Mouse (Mus musculus): ENCODE data around the gene Galnt10.

The Galnt10 gene

DNA sequence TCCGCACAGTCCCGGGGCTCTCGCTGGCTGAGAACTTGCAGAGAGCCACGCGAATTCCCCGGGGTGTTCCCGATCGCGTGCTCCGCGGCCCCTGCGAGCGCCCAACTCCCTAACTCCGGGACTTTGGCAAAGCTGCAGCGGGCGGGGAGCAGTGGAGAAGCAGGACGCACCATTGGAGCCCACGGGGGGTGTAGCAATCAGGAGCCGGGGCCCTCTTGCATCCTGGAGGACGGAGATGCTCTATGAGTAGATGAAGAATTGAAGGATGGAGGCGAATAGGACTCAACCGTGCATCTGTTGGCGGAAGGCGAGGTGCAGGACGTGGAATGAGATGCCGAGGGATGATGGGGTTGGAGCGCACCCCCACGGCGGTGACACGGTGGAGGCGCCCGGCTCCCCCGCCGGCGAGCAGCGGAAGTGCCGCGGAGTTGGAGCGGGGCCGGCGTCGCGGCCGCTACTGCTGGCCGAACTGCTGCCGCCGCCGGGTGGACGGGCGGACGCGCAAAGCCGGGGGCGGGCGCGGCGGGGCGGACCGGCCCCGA, at the start of gene Galnt10:
Galnt10 (plus strand) TSS at position 425 of the 542 bp plus-strand sequence.
- peak; percentile 85 for DNase-seq (ENCODE audit: low spot score)

- DNase-seq (ENCODE audit: low spot score), result no peak
Observed at GRCm38 (mm10) chr11:57595899-57596298, 49.3 kb upstream of the Galnt10 start.

DNA sequence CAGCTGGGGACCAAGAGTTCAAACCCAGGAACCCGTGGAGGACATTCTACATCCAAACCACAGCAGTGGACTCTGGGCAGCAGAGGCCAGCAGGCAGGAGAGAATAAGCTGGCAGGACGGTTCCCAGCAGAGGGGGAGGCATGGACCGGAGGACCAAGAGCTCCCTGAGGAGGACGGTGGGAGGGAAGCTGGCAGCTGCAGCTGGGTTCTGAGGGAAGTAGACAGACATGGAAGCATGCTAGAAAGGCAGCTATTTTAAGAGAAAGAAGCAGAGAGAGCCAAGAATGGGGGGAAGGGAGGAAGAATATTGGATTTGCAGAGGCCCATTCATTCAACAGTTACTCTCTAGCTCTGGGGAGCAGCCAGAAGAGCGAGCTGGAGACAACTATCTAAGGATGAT, 47.1 kb upstream of the Galnt10 start:
- DNase-seq (ENCODE audit: low spot score), result no peak

DNA sequence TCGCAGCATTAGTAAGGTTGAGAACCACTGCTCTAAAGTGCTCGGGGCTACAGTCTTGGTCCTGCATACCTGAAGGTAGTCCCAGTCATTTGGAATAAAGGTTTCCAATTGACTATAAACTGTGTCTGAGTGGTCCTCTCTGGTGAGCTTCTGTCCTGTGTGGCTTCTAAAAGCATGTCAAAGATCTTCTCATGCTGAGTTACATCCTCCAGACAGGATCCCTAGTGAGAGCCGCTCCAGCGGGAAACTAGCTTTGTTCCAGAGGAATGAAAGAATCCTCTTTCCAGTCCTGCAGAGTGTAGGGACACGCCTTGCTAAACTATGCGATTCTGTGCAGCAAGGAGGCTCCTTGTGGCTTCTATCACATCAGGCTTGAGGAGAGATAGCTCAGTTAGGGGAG, 45.9 kb upstream of the Galnt10 start:
- DNase-seq (ENCODE audit: low spot score), result no peak

DNA sequence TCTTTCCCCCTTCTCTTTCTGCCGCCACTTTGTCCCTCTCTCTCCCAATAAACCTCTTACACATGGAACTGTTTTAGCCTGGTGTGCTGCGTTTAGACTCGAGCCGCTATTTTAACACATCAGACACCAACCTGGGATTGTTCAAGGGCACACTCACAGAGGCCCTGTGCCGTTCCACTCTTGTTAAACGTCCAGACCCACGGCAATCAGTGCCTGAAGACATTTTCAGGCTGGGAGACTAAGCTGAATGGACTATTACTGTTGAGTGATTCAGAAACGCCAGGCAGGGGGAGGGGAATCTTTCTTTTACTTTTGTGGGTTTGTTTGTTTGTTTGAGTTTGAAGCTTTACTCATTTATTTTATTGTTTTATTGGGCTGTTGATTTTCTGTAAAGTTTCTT, 45.1 kb upstream of the Galnt10 start:
- no peak for DNase-seq (ENCODE audit: low spot score)

DNA sequence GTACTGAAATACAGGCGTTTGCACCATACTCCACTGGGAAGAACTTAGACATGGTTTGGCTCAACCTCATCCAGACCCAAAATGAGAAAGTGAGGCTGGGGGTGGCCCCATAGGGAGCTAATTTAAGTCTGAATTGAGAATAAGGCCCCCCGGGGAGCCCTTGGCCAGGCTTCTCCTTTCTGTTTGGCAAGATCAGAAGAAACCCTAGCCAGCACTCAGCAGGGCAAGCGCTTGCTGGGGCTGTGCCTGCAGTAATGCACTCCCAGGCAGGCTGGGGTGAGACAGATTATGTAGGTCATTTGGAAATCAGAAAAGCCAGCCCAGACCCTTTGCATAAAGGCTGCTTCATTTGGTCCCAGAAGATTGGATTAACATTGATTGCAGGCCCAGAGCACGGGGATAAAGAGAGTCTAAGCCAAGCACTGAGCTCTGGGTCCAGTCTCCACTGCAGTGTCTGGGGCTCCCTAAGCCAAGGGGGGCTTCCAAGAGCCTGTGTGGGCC, 44.6 kb upstream of the Galnt10 start:
- DNase-seq (ENCODE audit: low spot score), result no peak

DNA sequence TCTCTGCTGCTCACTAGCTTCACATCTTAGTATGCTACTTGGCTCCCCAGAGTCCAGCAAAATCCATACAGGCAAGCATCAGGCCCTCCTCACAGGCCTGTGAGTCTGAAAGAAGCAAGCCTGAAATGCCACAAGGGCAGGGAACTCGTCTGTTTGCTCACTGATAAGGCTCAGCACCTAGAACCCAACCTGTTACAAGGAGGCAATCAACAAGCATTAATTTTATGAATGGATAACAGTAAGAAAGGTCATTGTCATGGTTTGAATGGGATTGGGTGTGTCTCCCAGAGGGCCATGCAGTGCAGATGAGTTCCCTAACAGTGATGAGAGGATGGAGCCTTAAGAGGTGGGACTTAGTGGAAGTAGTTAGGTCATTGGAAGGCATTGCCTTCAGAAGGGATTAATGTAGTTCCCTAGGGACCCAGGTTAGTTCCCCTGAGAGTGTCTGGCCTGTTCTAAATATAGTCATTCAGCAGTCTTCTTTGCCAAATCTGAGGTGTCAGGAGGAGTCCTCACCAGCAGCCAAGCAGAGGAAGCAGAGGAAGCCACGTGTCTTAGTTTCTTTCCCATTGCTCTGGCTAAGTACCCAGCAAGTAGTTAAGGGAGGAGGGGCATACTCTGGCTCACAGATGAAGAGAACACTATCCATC, 43.3 kb upstream of the Galnt10 start:
- no peak for DNase-seq (ENCODE audit: low spot score)

- DNase-seq (ENCODE audit: low spot score), result no peak
Observed at GRCm38 (mm10) chr11:57605086-57605485, 40.2 kb upstream of the Galnt10 start.

DNA sequence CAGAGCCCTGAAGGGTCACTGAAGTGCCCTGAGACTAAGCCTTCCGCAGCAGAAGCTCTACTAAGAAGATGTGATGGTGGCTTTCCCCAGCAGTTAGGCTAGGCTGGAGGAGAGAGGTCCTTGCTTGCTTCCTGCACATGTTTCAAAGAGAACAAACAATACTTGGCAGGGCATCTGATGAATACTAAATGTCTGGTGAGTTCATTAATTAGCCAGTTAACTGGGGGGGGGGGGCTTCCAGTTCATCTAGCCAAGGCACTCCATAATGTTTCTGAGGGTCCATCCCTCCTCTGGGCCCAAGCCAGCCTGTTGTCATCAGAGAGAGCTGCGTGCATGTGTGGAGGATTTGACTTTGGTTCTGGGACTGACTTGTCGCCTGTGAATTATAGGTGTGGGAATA, 39.6 kb upstream of the Galnt10 start:
- no peak for DNase-seq (ENCODE audit: low spot score)

DNA sequence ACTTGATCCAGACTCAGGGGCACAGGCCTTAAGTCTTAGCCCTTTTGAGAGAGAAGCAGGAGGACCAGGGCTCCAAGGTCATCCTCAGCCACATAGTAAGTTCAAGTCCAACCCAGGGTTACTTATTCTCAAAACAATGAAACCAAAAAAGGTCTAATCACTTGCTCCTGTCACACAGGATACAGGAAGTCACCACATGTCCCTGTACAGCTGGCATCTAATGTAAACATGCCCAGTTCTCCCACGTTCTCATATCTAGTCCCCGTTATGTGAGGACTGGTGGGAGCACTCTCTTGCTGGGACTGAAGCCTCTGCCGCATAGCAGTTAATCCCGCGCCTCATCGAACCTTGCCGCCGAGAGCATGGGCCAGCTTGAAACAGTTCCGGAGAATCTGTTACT, 30.7 kb upstream of the Galnt10 start:
- no peak for DNase-seq (ENCODE audit: low spot score)

- no peak for DNase-seq (ENCODE audit: low spot score)
Observed at GRCm38 (mm10) chr11:57615286-57615685, 30.0 kb upstream of the Galnt10 start.

- no peak for DNase-seq (ENCODE audit: low spot score)
Observed at GRCm38 (mm10) chr11:57615871-57616270, 29.4 kb upstream of the Galnt10 start.

DNA sequence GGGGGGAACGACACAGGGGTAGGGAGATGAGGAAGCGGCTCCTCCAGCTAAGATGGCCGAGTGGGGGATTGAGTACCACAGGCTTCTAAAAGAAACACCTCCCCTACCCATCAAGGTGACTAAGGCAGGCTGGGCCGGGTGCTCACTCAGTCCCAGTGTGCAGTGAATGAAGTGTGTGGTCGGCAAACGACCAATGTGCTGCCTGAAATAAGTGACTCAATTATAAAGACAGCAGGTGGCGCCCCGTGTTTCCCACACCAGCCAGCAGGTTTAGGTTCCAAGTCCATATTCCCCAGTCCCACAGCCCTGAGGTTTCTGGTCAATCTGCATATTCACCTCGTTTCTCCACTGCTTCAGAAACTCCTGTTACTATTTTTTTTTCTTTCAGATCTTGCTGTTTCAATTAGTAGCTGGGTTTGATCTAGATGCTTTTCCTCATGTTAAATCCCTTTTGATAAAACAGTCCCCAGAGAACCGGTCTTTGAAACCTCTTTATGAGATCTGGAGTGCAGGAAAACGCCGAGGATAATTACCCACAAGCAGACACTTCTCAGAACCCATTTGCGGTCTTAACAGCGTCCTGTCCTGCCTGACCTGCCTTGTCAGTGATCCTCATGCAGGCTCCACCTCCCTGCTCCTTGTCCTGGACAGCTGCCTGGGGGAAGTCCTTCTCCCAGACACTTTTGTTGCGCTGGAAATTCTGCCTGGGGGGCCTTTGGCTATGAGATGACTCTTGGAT, 27.5 kb upstream of the Galnt10 start:
- peak; percentile 34 for DNase-seq (ENCODE audit: low spot score)

- no peak for DNase-seq (ENCODE audit: low spot score)
Observed at GRCm38 (mm10) chr11:57621472-57621871, 23.8 kb upstream of the Galnt10 start.

- DNase-seq (ENCODE audit: low spot score), result no peak
Observed at GRCm38 (mm10) chr11:57621876-57622275, 23.4 kb upstream of the Galnt10 start.

GRCm38 (mm10) chr11:57624490-57624893, 20.8 kb upstream of the Galnt10 start:
- peak; percentile 40 for DNase-seq (ENCODE audit: low spot score)

- DNase-seq (ENCODE audit: low spot score), result no peak
Observed at GRCm38 (mm10) chr11:57625465-57625864, 19.8 kb upstream of the Galnt10 start.

GRCm38 (mm10) chr11:57627086-57627735, 18.0 kb upstream of the Galnt10 start:
- DNase-seq (ENCODE audit: low spot score), result no peak

GRCm38 (mm10) chr11:57631805-57632485, 13.3 kb upstream of the Galnt10 start:
- DNase-seq (ENCODE audit: low spot score), result no peak

GRCm38 (mm10) chr11:57633006-57633405, 12.2 kb upstream of the Galnt10 start:
- DNase-seq (ENCODE audit: low spot score), result no peak

GRCm38 (mm10) chr11:57633975-57634585, 11.2 kb upstream of the Galnt10 start:
- DNase-seq (ENCODE audit: low spot score), result no peak

GRCm38 (mm10) chr11:57635148-57635547, 10.1 kb upstream of the Galnt10 start:
- DNase-seq (ENCODE audit: low spot score), result no peak

All from spleen, adult 12 weeks (tissue).